Mouse (Mus musculus): ENCODE measurements around the gene Tpra1.

GRCm38 (mm10) chr6:88935735-88936276, 33.8 kb downstream of the Tpra1 start:
- no peak for TF ChIP-seq POLR2A (IDR thresholded peaks at IDR 0.05; ENCODE audit: borderline replicate concordance, control insufficient read depth, low read depth, low read length)
- TF ChIP-seq CTCF (IDR thresholded peaks at IDR 0.05; ENCODE audit: control insufficient read depth, insufficient read depth, low read length), result 0 out of 2 replicates have a peak, but pooled peaks have one; percentile 14

Measured in bone marrow, adult 2 months (tissue).